Mouse (Mus musculus) lung, adult 18-20 months (tissue): ENCODE measurements around the gene Gm4763.
"Not testable (repeated sequence)": the region's sequence is repeated elsewhere in the genome, so short reads cannot be mapped to it uniquely, and the experiment has no call there.

Experiments used
- DNase-seq, 2 experiments: peaks; one replicate each; pipeline ENCODE4 v3.0.0; 2022; ENCODE audit warnings: mixed read lengths in 2 of 2

Gene Gm4763

GRCm38 (mm10) chr7:24726808-24727207, at the start of gene Gm4763:
Gene Gm4763 (minus strand): TSS chr7:24726908.
- DNase-seq = not testable (repeated sequence)

GRCm38 (mm10) chr7:24776145-24776544, 49.4 kb upstream of the Gm4763 start:
- DNase-seq = no peak

- no peak for DNase-seq
Measured at GRCm38 (mm10) chr7:24773942-24774535, 47.3 kb upstream of the Gm4763 start.

GRCm38 (mm10) chr7:24771361-24771760, 44.7 kb upstream of the Gm4763 start:
- no peak for DNase-seq

- no peak for DNase-seq
Measured at GRCm38 (mm10) chr7:24762574-24762973, 35.9 kb upstream of the Gm4763 start.

GRCm38 (mm10) chr7:24761161-24761560, 34.5 kb upstream of the Gm4763 start:
- DNase-seq = no peak

- DNase-seq = no peak
Measured at GRCm38 (mm10) chr7:24760211-24760610, 33.5 kb upstream of the Gm4763 start, which contains the start of gene Cd177. Gene Cd177 (minus strand): TSS chr7:24760311.

GRCm38 (mm10) chr7:24758520-24758919, 31.8 kb upstream of the Gm4763 start:
- DNase-seq = no peak

GRCm38 (mm10) chr7:24753476-24753875, 26.8 kb upstream of the Gm4763 start:
- no peak for DNase-seq

GRCm38 (mm10) chr7:24751610-24752009, 24.9 kb upstream of the Gm4763 start:
- DNase-seq = no peak

GRCm38 (mm10) chr7:24750695-24751094, 24.0 kb upstream of the Gm4763 start:
- no peak for DNase-seq

GRCm38 (mm10) chr7:24735970-24736670, 9.4 kb upstream of the Gm4763 start:
- DNase-seq = peak; percentile 9 to 24

GRCm38 (mm10) chr7:24715039-24715438, 11.7 kb downstream of the Gm4763 start:
- peak; percentile 6 to 11 for DNase-seq

GRCm38 (mm10) chr7:24708832-24709292, 17.8 kb downstream of the Gm4763 start, which contains the start of gene BC049730:
Gene BC049730 (plus strand): TSS chr7:24709242.
- no peak for DNase-seq

GRCm38 (mm10) chr7:24702841-24703240, 23.9 kb downstream of the Gm4763 start:
- DNase-seq = not testable (repeated sequence)

GRCm38 (mm10) chr7:24697891-24698290, 28.8 kb downstream of the Gm4763 start:
- not testable (repeated sequence) for DNase-seq

- not testable (repeated sequence) for DNase-seq
Measured at GRCm38 (mm10) chr7:24692693-24693092, 34.0 kb downstream of the Gm4763 start.

GRCm38 (mm10) chr7:24687519-24687918, 39.2 kb downstream of the Gm4763 start:
- not testable (repeated sequence) for DNase-seq

- not testable (repeated sequence) for DNase-seq
Measured at GRCm38 (mm10) chr7:24684121-24684520, 42.6 kb downstream of the Gm4763 start.

GRCm38 (mm10) chr7:24676575-24676974, 50.1 kb downstream of the Gm4763 start, which contains the start of gene Tex101:
Gene Tex101 (minus strand): TSS chr7:24676675.
- no peak for DNase-seq

GRCm38 (mm10) chr7:24671944-24672439, 54.7 kb downstream of the Gm4763 start:
- DNase-seq = no peak
